12 mouse cellular contexts compared by ENCODE assay signal in the genomic region with DNA sequence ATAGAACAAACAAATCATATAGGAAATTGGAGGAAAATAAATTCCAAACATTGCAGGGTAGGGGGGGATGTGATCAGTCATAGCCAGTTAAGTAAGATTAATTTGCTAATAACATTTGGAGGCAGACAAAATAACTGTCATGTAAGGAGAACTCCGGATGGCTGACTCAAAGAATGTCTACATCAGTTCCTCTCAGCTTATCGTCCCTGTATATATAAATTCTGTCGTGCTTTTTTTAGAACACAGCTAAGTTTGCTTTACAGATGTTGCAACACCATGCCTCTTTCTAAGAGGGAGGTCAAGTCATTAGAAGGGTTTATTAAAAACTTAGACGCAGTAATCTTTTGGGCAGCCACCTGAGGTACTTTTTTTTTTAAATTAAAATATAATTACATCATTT.
A peak's percentile ranks its signal among the peaks of the same experiment; 100 is the strongest.
DNase-seq lines count a peak whose midpoint lies in the region; ATAC-seq and TF ChIP-seq lines count a peak whose summit lies in the region.
"Had no signal": no experiment of that assay in that cellular context is flagged by ENCODE, and none has a peak within 500 bp of the region (broad histone marks: within the 10 kb centered on the region; RNA-seq: fewer than 3 reads in every experiment).

No protein-coding gene starts in this region.

- peak overlapping the region; percentile 65 for H3K27ac ChIP-seq in heart, embryonic 12.5 days (ENCODE audit: poor library complexity, severe bottlenecking)
- peak overlapping the region; percentile 51; the same call in 1 of the 2 replicates for H3K27ac ChIP-seq in kidney, postnatal 0 days
- H3K27ac ChIP-seq in liver, postnatal 0 days (ENCODE audit: low read depth), result peak overlapping the region; percentile 58
- H3K27ac ChIP-seq: embryonic facial prominence, embryonic 12.5 days had no signal

- no peak for DNase-seq in heart, postnatal 25 days (ENCODE audit: low spot score)
- peak; percentile 68 for DNase-seq in kidney, postnatal 0 days (ENCODE audit: low spot score)
- no peak for DNase-seq in kidney, adult 11 months
- peak; percentile 18 for DNase-seq in adipocyte (ENCODE audit: low spot score)
- no peak for DNase-seq in liver, postnatal 0 days
- no peak for DNase-seq in thymus, adult 18-20 months
- DNase-seq in cerebellum, adult 11 months, result no peak
- DNase-seq: adrenal gland, postnatal 25 days; B cell, adult 2 months; cerebellum, postnatal 36 days had no signal

- intact Hi-C loops in heart, postnatal 25 days (cut with DNase I), result no loop called here

- H3K36me3 ChIP-seq in heart, embryonic 12.5 days, result no peaks in the 10 kb centered on the region
- H3K36me3 ChIP-seq in kidney, postnatal 0 days (ENCODE audit: insufficient read depth, low read length), result no peaks in the 10 kb centered on the region
- H3K36me3 ChIP-seq in liver, postnatal 0 days (replicated peaks; ENCODE audit: insufficient read depth, low read length), result no peaks in the 10 kb centered on the region
- H3K36me3 ChIP-seq: embryonic facial prominence, embryonic 12.5 days had no signal

- peaks cover 23% of the 10 kb centered on the region for H3K4me1 ChIP-seq in heart, embryonic 12.5 days (replicated peaks)
- H3K4me1 ChIP-seq in kidney, postnatal 0 days (replicated peaks; ENCODE audit: insufficient read depth, low read length), result no peaks in the 10 kb centered on the region
- H3K4me1 ChIP-seq in liver, postnatal 0 days (ENCODE audit: insufficient read depth), result peaks cover 26% of the 10 kb centered on the region

- no peaks in the 10 kb centered on the region for H3K27me3 ChIP-seq in heart, embryonic 12.5 days (replicated peaks)
- no peaks in the 10 kb centered on the region for H3K27me3 ChIP-seq in kidney, postnatal 0 days (ENCODE audit: insufficient read depth, low read length)
- H3K27me3 ChIP-seq in liver, postnatal 0 days (ENCODE audit: insufficient read depth, low read length), result no peaks in the 10 kb centered on the region
- H3K27me3 ChIP-seq: embryonic facial prominence, embryonic 12.5 days had no signal

- no peak overlapping the region for H3K4me2 ChIP-seq in heart, embryonic 12.5 days
- H3K4me2 ChIP-seq in kidney, postnatal 0 days (ENCODE audit: low read length), result no peak overlapping the region
- H3K4me2 ChIP-seq in liver, postnatal 0 days (ENCODE audit: low read depth, low read length), result no peak overlapping the region
- H3K4me2 ChIP-seq: embryonic facial prominence, embryonic 12.5 days had no signal

- no peaks in the 10 kb centered on the region for H3K9me3 ChIP-seq in heart, embryonic 12.5 days (replicated peaks)
- no peaks in the 10 kb centered on the region for H3K9me3 ChIP-seq in kidney, postnatal 0 days (replicated peaks; ENCODE audit: low read length)
- H3K9me3 ChIP-seq in liver, postnatal 0 days (ENCODE audit: low read length), result no peaks in the 10 kb centered on the region
- H3K9me3 ChIP-seq: embryonic facial prominence, embryonic 12.5 days had no signal

- WGBS in heart, embryonic 12.5 days, result 19% methylated on average over 4 of the region's 4 CpGs
- 32% methylated on average over 4 of the region's 4 CpGs for WGBS in kidney, postnatal 0 days
- WGBS in liver, postnatal 0 days (ENCODE audit: insufficient replicate concordance), result 4% methylated on average over 4 of the region's 4 CpGs

- ATAC-seq in heart, embryonic 12.5 days (ENCODE audit: insufficient number of reproducible peaks, low FRiP score), result no peak
- ATAC-seq in kidney, postnatal 0 days (replicated peaks; ENCODE audit: low FRiP score, low read depth), result no peak
- ATAC-seq in liver, postnatal 0 days, result peak; percentile 43; the same call in 1 of the 2 replicates

- no peak overlapping the region for H3K9ac ChIP-seq in heart, embryonic 12.5 days
- H3K9ac ChIP-seq in kidney, postnatal 0 days (ENCODE audit: low read depth, low read length), result no peak overlapping the region
- no peak overlapping the region for H3K9ac ChIP-seq in liver, postnatal 0 days (replicated peaks)
- H3K9ac ChIP-seq: embryonic facial prominence, embryonic 12.5 days had no signal

- no peak overlapping the region for H3K4me3 ChIP-seq in heart, embryonic 12.5 days
- H3K4me3 ChIP-seq in kidney, postnatal 0 days (replicated peaks; ENCODE audit: low read depth, low read length), result no peak overlapping the region
- H3K4me3 ChIP-seq in liver, postnatal 0 days (ENCODE audit: low read depth, low read length), result no peak overlapping the region
- H3K4me3 ChIP-seq: embryonic facial prominence, embryonic 12.5 days had no signal

- peak; percentile 57 for TF ChIP-seq EP300 in liver, postnatal 0 days (IDR thresholded peaks at IDR 0.05; ENCODE audit: low read depth)

- TF ChIP-seq CTCF in kidney, postnatal 0 days (IDR thresholded peaks at IDR 0.05; ENCODE audit: low read depth), result no peak
- TF ChIP-seq CTCF in liver, postnatal 0 days (IDR thresholded peaks at IDR 0.05; ENCODE audit: low read depth), result no peak

Comparison
In these comparisons a context has a peak if more than half of its experiments do, and no peak if none do; other contexts are left out.
1. DNase-seq: peak in kidney, postnatal 0 days (single experiment) and adipocyte (single experiment); none in heart, postnatal 25 days (single experiment), kidney, adult 11 months (single experiment), liver, postnatal 0 days (single experiment), thymus, adult 18-20 months (0 of 2) and cerebellum, adult 11 months (single experiment).
2. Peak in every context shown above with its lines, with median percentiles within 50 percentile points of each other: H3K27ac ChIP-seq.